Mouse (Mus musculus) MEL (cell line): ENCODE results near the gene Nrg4. TPM values are rescaled to one million over a fixed set of nuclear protein-coding genes. Genes with fewer than 3 reads are reported as not detected.

Experiments used
- DNase-seq: peaks from one replicate; pipeline ENCODE4 v3.0.0; 2011; ENCODE audit warnings: low read depth, low spot score
- H3K27ac ChIP-seq: 2 replicates; pipeline ENCODE4 v1.5.1; 2012; ENCODE audit warnings: low read depth, mild to moderate bottlenecking, control low read depth, low read length, moderate library complexity; ENCODE audit not compliant: control insufficient read depth
- H3K27me3 ChIP-seq, 2 experiments: fragments of 150-350 bp in 1 of 2; sonication (generic) in 1 of 2; 2 replicates each; pipeline ENCODE4 v1.6.1; 2012; ENCODE audit warnings: low read length in 2 of 2, mild to moderate bottlenecking in 2 of 2, improper control_type of control experiment in 1 of 2, moderate library complexity in 1 of 2; ENCODE audit not compliant: insufficient read depth in 2 of 2, control insufficient read depth in 1 of 2
- H3K36me3 ChIP-seq, 2 experiments: 2 replicates each; pipeline ENCODE4 v1.6.1; 2012 to 2014; ENCODE audit warnings: low read length in 2 of 2, improper control_type of control experiment in 1 of 2, inconsistent platforms in 1 of 2, mild to moderate bottlenecking in 1 of 2; ENCODE audit not compliant: insufficient read depth in 2 of 2, control insufficient read depth in 1 of 2
- H3K4me1 ChIP-seq, 2 experiments: fragments of 150-350 bp in 1 of 2; sonication (generic) in 1 of 2; 2 replicates each; pipeline ENCODE4 v1.6.1; 2012; ENCODE audit warnings: low read length in 2 of 2, improper control_type of control experiment in 1 of 2, mild to moderate bottlenecking in 1 of 2; ENCODE audit not compliant: insufficient read depth in 2 of 2, control insufficient read depth in 1 of 2
- H3K4me3 ChIP-seq, 2 experiments: fragments of 150-350 bp in 1 of 2; sonication (generic) in 1 of 2; 2 replicates each; pipeline ENCODE4 v1.5.1; 2012; ENCODE audit warnings: low read depth in 2 of 2, low read length in 2 of 2, mild to moderate bottlenecking in 2 of 2, moderate library complexity in 2 of 2, control low read depth in 1 of 2, improper control_type of control experiment in 1 of 2; ENCODE audit not compliant: control insufficient read depth in 1 of 2, insufficient read depth in 1 of 2
- H3K79me2 ChIP-seq: 2 replicates; pipeline ENCODE4 v1.6.1; 2012; ENCODE audit warnings: mild to moderate bottlenecking, low read length, moderate library complexity; ENCODE audit not compliant: control insufficient read depth, poor library complexity, insufficient read depth
- H3K9ac ChIP-seq: 2 replicates; pipeline ENCODE4 v1.6.1; 2012; ENCODE audit warnings: low read depth, mild to moderate bottlenecking, control low read depth, low read length, moderate library complexity; ENCODE audit not compliant: control insufficient read depth, poor library complexity, severe bottlenecking
- H3K9me3 ChIP-seq: fragments of 150-350 bp; sonication (generic); replicated peaks from 2 replicates; pipeline ENCODE4 v1.6.1; 2012; ENCODE audit warnings: mild to moderate bottlenecking, low read length, improper control_type of control experiment, moderate library complexity; ENCODE audit not compliant: insufficient read depth
- CHD1 ChIP-seq: IDR thresholded peaks from 2 replicates; pipeline ENCODE4 v1.6.1; 2012; ENCODE audit warnings: low read depth, mild to moderate bottlenecking, inconsistent platforms, low read length, improper control_type of control experiment
- CHD2 ChIP-seq: IDR thresholded peaks from 2 replicates; pipeline ENCODE4 v1.6.1; 2011; ENCODE audit warnings: low read length, improper control_type of control experiment
- CTCF ChIP-seq, 3 experiments: IDR thresholded peaks in 2 of 3; conservative IDR thresholded peaks in 1 of 3; 2 replicates each; pipeline ENCODE4 v1.5.1; 2011 to 2012; ENCODE audit warnings: low read length in 3 of 3, low read depth in 2 of 3, mild to moderate bottlenecking in 2 of 3, improper control_type of control experiment in 1 of 3, inconsistent platforms in 1 of 3, mixed read lengths in 1 of 3, moderate library complexity in 1 of 3; ENCODE audit not compliant: control insufficient read depth in 1 of 3, insufficient read depth in 1 of 3, poor library complexity in 1 of 3, severe bottlenecking in 1 of 3
- ELF1 ChIP-seq: IDR thresholded peaks from 2 replicates; pipeline ENCODE4 v1.6.1; 2014; ENCODE audit warnings: low read depth, mild to moderate bottlenecking, inconsistent platforms, low read length, improper control_type of control experiment, moderate library complexity
- EP300 ChIP-seq, 2 experiments: IDR thresholded peaks; 2 replicates each; pipeline ENCODE4 v1.6.1; 2011; ENCODE audit warnings: improper control_type of control experiment in 2 of 2, low read length in 2 of 2, low read depth in 1 of 2, mild to moderate bottlenecking in 1 of 2
- ETS1 ChIP-seq: IDR thresholded peaks from 2 replicates; pipeline ENCODE4 v1.6.1; 2012; ENCODE audit warnings: low read depth, mild to moderate bottlenecking, inconsistent platforms, low read length, improper control_type of control experiment, moderate library complexity
- GABPA ChIP-seq: IDR thresholded peaks from 2 replicates; pipeline ENCODE4 v1.6.1; 2012; ENCODE audit warnings: low read depth, mild to moderate bottlenecking, inconsistent platforms, low read length, improper control_type of control experiment, moderate library complexity
- GATA1 ChIP-seq: IDR thresholded peaks from 2 replicates; pipeline ENCODE4 v1.6.1; 2011; ENCODE audit warnings: low read depth, low read length, improper control_type of control experiment
- HCFC1 ChIP-seq: IDR thresholded peaks from 2 replicates; pipeline ENCODE4 v1.6.1; 2012; ENCODE audit warnings: low read depth, mild to moderate bottlenecking, inconsistent platforms, low read length, improper control_type of control experiment, moderate library complexity
- JUND ChIP-seq: IDR thresholded peaks from 2 replicates; pipeline ENCODE4 v1.6.1; 2011; ENCODE audit warnings: low read depth, mild to moderate bottlenecking, improper control_type of control experiment, low read length
- MAFK ChIP-seq: IDR thresholded peaks from 2 replicates; pipeline ENCODE4 v1.6.1; 2011; ENCODE audit warnings: low read depth, mild to moderate bottlenecking, low read length, improper control_type of control experiment, borderline replicate concordance
- MAX ChIP-seq: IDR thresholded peaks from 2 replicates; pipeline ENCODE4 v1.6.1; 2011; ENCODE audit warnings: low read length, improper control_type of control experiment
- MEF2A ChIP-seq: IDR thresholded peaks from 2 replicates; pipeline ENCODE4 v1.6.1; 2014; ENCODE audit warnings: low read depth, mild to moderate bottlenecking, inconsistent platforms, low read length, improper control_type of control experiment; ENCODE audit not compliant: poor library complexity, insufficient replicate concordance, severe bottlenecking; ENCODE audit errors: extremely low read depth
- NELFE ChIP-seq: IDR thresholded peaks from 2 replicates; pipeline ENCODE4 v1.6.1; 2011; ENCODE audit warnings: low read depth, low read length, improper control_type of control experiment
- NRF1 ChIP-seq: IDR thresholded peaks from 2 replicates; pipeline ENCODE4 v1.6.1; 2014; ENCODE audit warnings: low read depth, mild to moderate bottlenecking, inconsistent platforms, low read length, improper control_type of control experiment, moderate library complexity; ENCODE audit not compliant: poor library complexity, insufficient read depth, severe bottlenecking
- POLR2AphosphoS2 ChIP-seq: IDR thresholded peaks from 2 replicates; pipeline ENCODE4 v1.6.1; 2011; ENCODE audit warnings: low read length, improper control_type of control experiment
- RAD21 ChIP-seq: IDR thresholded peaks from 2 replicates; pipeline ENCODE4 v1.6.1; 2011; ENCODE audit warnings: mild to moderate bottlenecking, low read depth, low read length, improper control_type of control experiment
- RCOR1 ChIP-seq: IDR thresholded peaks from 2 replicates; pipeline ENCODE4 v1.6.1; 2012; ENCODE audit warnings: low read depth, mild to moderate bottlenecking, inconsistent platforms, low read length, improper control_type of control experiment
- SIN3A ChIP-seq: IDR thresholded peaks from 2 replicates; pipeline ENCODE4 v1.6.1; 2012; ENCODE audit warnings: low read length, improper control_type of control experiment, inconsistent platforms
- TAL1 ChIP-seq: IDR thresholded peaks from 2 replicates; pipeline ENCODE4 v1.6.1; 2012; ENCODE audit warnings: mild to moderate bottlenecking, inconsistent platforms, low read length, moderate library complexity, mixed read lengths
- TBP ChIP-seq: IDR thresholded peaks from 2 replicates; pipeline ENCODE4 v1.8.0; 2011; ENCODE audit warnings: low read depth, low read length, improper control_type of control experiment
- TCF12 ChIP-seq: IDR thresholded peaks from 2 replicates; pipeline ENCODE4 v1.6.1; 2014; ENCODE audit warnings: low read depth, mild to moderate bottlenecking, inconsistent platforms, low read length, improper control_type of control experiment, moderate library complexity
- UBTF ChIP-seq: IDR thresholded peaks from 2 replicates; pipeline ENCODE4 v1.6.1; 2012; ENCODE audit warnings: low read depth, mild to moderate bottlenecking, inconsistent platforms, low read length, improper control_type of control experiment, moderate library complexity, borderline replicate concordance; ENCODE audit not compliant: insufficient read depth
- USF2 ChIP-seq, 2 experiments: IDR thresholded peaks; 2 replicates each; pipeline ENCODE4 v1.6.1; 2011 to 2012; ENCODE audit warnings: improper control_type of control experiment in 2 of 2, low read length in 2 of 2, borderline replicate concordance in 1 of 2, inconsistent platforms in 1 of 2, low read depth in 1 of 2, mild to moderate bottlenecking in 1 of 2; ENCODE audit not compliant: insufficient read depth in 1 of 2
- ZC3H11A ChIP-seq: IDR thresholded peaks from 2 replicates; pipeline ENCODE4 v1.6.1; 2012; ENCODE audit warnings: low read depth, mild to moderate bottlenecking, inconsistent platforms, low read length, improper control_type of control experiment
- ZKSCAN1 ChIP-seq: IDR thresholded peaks from 2 replicates; pipeline ENCODE4 v1.6.1; 2012; ENCODE audit warnings: low read depth, mild to moderate bottlenecking, inconsistent platforms, low read length, improper control_type of control experiment, moderate library complexity
- ZMIZ1 ChIP-seq: IDR thresholded peaks from 2 replicates; pipeline ENCODE4 v1.6.1; 2012; ENCODE audit warnings: low read depth, mild to moderate bottlenecking, inconsistent platforms, low read length, improper control_type of control experiment, moderate library complexity
- ZNF384 ChIP-seq: IDR thresholded peaks from 2 replicates; pipeline ENCODE4 v1.6.1; 2012; ENCODE audit warnings: low read depth, mild to moderate bottlenecking, inconsistent platforms, low read length, improper control_type of control experiment
- polyA plus RNA-seq, 2 experiments: library from polyadenylated mRNA; stranded (reverse) in 1 of 2; unstranded in 1 of 2; fragments of >175 nt in 1 of 2; fragments of >200 nt in 1 of 2; gene quantifications; 2 replicates each; pipeline versions ENCODE4 v1.2.1 to v1.2.4; 2012; ENCODE audit warnings: low replicate concordance in 2 of 2, low read depth in 1 of 2; ENCODE audit not compliant: insufficient read length in 2 of 2, insufficient read depth in 1 of 2, missing spikeins in 1 of 2
- total RNA-seq: library from RNA; depleted of rRNA; stranded (reverse); fragments of 300-350 nt; gene quantifications from 2 replicates; pipeline ENCODE4 v1.2.3, GENCODE M21; 2012

The Nrg4 gene
- total and polyA plus RNA-seq, 3 experiments: 0.08 to 0.67 TPM; not detected in 1

DNA sequence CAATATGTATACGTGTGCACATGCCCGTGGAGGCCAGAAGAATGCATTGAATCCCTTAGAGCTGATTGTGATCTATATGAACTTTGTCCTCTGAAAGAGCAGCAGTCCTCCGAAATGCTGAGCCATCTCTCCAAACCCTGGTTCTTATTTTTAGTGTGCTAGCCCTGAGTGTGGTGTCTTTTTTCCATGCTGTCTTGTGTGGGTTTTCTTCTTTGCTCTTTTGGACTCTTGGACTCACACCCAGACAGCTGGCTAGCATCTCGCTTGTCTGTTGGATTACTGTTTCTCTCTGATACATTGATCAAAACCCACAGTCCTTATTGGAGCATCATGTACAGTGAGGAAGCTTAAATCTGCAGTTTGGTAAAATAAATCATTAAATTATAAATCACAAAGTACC lies 115.0 kb downstream of the Nrg4 start:
- H3K27me3 ChIP-seq: no peaks in the 10 kb centered on the region
- DNase-seq: no peak
- H3K4me1 ChIP-seq: peaks cover 7 to 12% of the 10 kb centered on the region in 2 experiments
- H3K4me3 ChIP-seq: no peak overlapping the region
- H3K27ac ChIP-seq: no peak overlapping the region
- no peak overlapping the region for H3K9ac ChIP-seq
- H3K36me3 ChIP-seq: peaks cover 17 to 20% of the 10 kb centered on the region in 2 experiments
- H3K79me2 ChIP-seq: peaks cover 12% of the 10 kb centered on the region
- TF ChIP-seq ELF1: no peak
- TF ChIP-seq CTCF (IDR thresholded peaks at IDR 0.05 in 2 of 3, conservative IDR thresholded peaks at IDR 0.05 in 1 of 3; ENCODE audit: control insufficient read depth in 1 of 3, insufficient read depth in 1 of 3, low read depth in 2 of 3, low read length in 3 of 3, poor library complexity in 1 of 3, severe bottlenecking in 1 of 3): no peak
- TF ChIP-seq CHD1: no peak
- no peak for TF ChIP-seq UBTF
- TF ChIP-seq HCFC1: no peak
- no peak for TF ChIP-seq GATA1
- no peak for TF ChIP-seq RAD21
- no peak for TF ChIP-seq EP300 (IDR thresholded peaks at IDR 0.05; ENCODE audit: low read depth in 1 of 2, low read length in 2 of 2)
- TF ChIP-seq POLR2AphosphoS2: no peak
- no peak for TF ChIP-seq MAFK
- no peak for TF ChIP-seq MAX
- no peak for TF ChIP-seq SIN3A
- no peak for TF ChIP-seq ZMIZ1
- TF ChIP-seq CHD2: no peak
- TF ChIP-seq NRF1: no peak
- no peak for TF ChIP-seq GABPA
- TF ChIP-seq TBP: no peak
- H3K9me3 ChIP-seq: no peaks in the 10 kb centered on the region

DNA sequence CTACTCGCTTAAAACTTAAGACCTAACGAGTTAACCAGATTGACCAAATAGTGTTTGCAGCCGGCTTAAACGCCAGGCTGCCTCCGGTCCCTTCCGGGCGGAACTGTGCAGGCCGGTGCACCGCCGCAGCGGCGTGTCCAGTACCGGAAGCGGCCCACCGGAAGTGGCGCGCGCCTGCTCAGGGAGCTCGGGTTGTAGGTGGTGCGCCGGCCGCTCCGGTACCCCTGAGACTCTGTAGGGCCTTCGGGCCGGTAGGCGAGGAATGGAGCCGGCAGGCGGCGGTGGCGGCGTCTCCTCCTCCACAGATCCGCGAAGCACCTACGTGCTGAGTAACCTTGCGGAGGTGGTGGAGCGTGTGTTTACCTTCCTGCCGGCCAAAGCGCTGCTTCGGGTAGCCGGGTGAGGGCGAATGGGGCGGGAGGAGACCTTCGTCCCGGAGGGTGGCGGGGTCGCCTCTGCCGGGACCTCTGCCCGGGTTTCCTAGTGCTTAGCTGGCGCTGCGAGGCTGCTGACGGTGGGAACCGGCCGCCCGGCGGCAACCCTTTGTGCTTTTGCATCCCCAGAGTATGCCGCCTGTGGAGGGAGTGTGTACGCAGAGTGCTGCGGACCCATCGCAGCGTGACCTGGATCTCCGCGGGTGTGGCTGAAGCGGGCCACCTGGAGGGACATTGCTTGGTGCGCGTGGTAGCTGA lies 117.7 kb downstream of the Nrg4 start, which contains the start of gene Fbxo22:
Fbxo22 (plus strand) TSS at position 136 of the 692 bp plus-strand sequence.
- Histone ChIP-seq H3K4me1 (peaks cover 7 to 12% of the 10 kb centered on the region in 2 experiments), H3K4me3 (peak within 1 kb of the TSS; percentile 66 to 84), H3K27ac (peak within 1 kb of the TSS; percentile 67), H3K9me3 (no peaks in the 10 kb centered on the region), H3K27me3 (no peaks in the 10 kb centered on the region), H3K9ac (peak within 1 kb of the TSS; percentile 78), H3K79me2 (peaks cover 12% of the 10 kb centered on the region), H3K36me3 (peaks cover 3 to 20% of the 10 kb centered on the region in 2 experiments; a peak in 3 of 4 replicates)
- DNase-seq: peak; percentile 92
- TF ChIP-seq ELF1 (peak; percentile 92), RCOR1 (no peak), CHD1 (no peak), ZC3H11A (no peak), USF2 (IDR thresholded peaks at IDR 0.05; ENCODE audit: borderline replicate concordance in 1 of 2, insufficient read depth in 1 of 2, low read depth in 1 of 2, low read length in 2 of 2) (no peak), TAL1 (no peak), GATA1 (no peak), MEF2A (no peak), JUND (no peak), ZKSCAN1 (no peak), CTCF (IDR thresholded peaks at IDR 0.05 in 2 of 3, conservative IDR thresholded peaks at IDR 0.05 in 1 of 3; ENCODE audit: control insufficient read depth in 1 of 3, insufficient read depth in 1 of 3, low read depth in 2 of 3, low read length in 3 of 3, poor library complexity in 1 of 3, severe bottlenecking in 1 of 3) (0 out of 6 replicates have a peak, but pooled peaks of 1 of the 3 experiments have one; percentile 1), ETS1 (no peak), UBTF (no peak), EP300 (IDR thresholded peaks at IDR 0.05; ENCODE audit: low read depth in 1 of 2, low read length in 2 of 2) (no peak), MAX (no peak), HCFC1 (peak; percentile 84), NELFE (peak; percentile 77), MAFK (no peak), ZNF384 (no peak), TCF12 (peak; percentile 60)
